Mouse (Mus musculus): ENCODE results near the gene Muc3a.
A peak's percentile ranks its signal among the peaks of the same experiment; 100 is the strongest.

Gene Muc3a

GRCm38 (mm10) chr5:137212289-137212688 lies at the start of gene Muc3a:
Muc3a (minus strand) TSS chr5:137212389.
- DNase-seq (ENCODE audit: low spot score): no peak

GRCm38 (mm10) chr5:137211114-137211829 lies 917 bp downstream of the Muc3a start:
- DNase-seq (ENCODE audit: low spot score): no peak

GRCm38 (mm10) chr5:137210689-137211088 lies 1.5 kb downstream of the Muc3a start:
- DNase-seq (ENCODE audit: low spot score): no peak

GRCm38 (mm10) chr5:137205301-137205700 lies 6.9 kb downstream of the Muc3a start:
- no peak for DNase-seq (ENCODE audit: low spot score)

- no peak for DNase-seq (ENCODE audit: low spot score)
These were observed 17.6 kb downstream of the Muc3a start for GRCm38 (mm10) chr5:137194488-137195120.

GRCm38 (mm10) chr5:137193279-137193952 lies 18.8 kb downstream of the Muc3a start:
- DNase-seq (ENCODE audit: low spot score): no peak

GRCm38 (mm10) chr5:137189326-137189725 lies 22.9 kb downstream of the Muc3a start:
- DNase-seq (ENCODE audit: low spot score): peak; percentile 46

GRCm38 (mm10) chr5:137185362-137185761 lies 26.8 kb downstream of the Muc3a start:
- no peak for DNase-seq (ENCODE audit: low spot score)

- DNase-seq (ENCODE audit: low spot score): no peak
These were observed 32.4 kb downstream of the Muc3a start for GRCm38 (mm10) chr5:137179646-137180374.

GRCm38 (mm10) chr5:137173967-137174366 lies 38.2 kb downstream of the Muc3a start:
- no peak for DNase-seq (ENCODE audit: low spot score)

GRCm38 (mm10) chr5:137172591-137172990 lies 39.6 kb downstream of the Muc3a start:
- no peak for DNase-seq (ENCODE audit: low spot score)

GRCm38 (mm10) chr5:137171478-137171877 lies 40.7 kb downstream of the Muc3a start:
- no peak for DNase-seq (ENCODE audit: low spot score)

GRCm38 (mm10) chr5:137170836-137171380 lies 41.3 kb downstream of the Muc3a start:
- no peak for DNase-seq (ENCODE audit: low spot score)

GRCm38 (mm10) chr5:137167539-137167938 lies 44.6 kb downstream of the Muc3a start:
- no peak for DNase-seq (ENCODE audit: low spot score)

- no peak for DNase-seq (ENCODE audit: low spot score)
These were observed 46.2 kb downstream of the Muc3a start for GRCm38 (mm10) chr5:137166012-137166411.

- no peak for DNase-seq (ENCODE audit: low spot score)
These were observed 50.3 kb downstream of the Muc3a start for GRCm38 (mm10) chr5:137161853-137162252.

- peak; percentile 32 for DNase-seq (ENCODE audit: low spot score)
These were observed 52.7 kb downstream of the Muc3a start for GRCm38 (mm10) chr5:137159461-137159860.

Data from embryo, embryonic 10.5 days (tissue).